Mouse (Mus musculus): ENCODE results near the gene P2ry13. TPM values are rescaled to one million over a fixed set of nuclear protein-coding genes. Genes with fewer than 3 reads are reported as not detected.

The P2ry13 gene
- polyA plus RNA-seq, 1 experiment = 18.4 TPM

GRCm38 (mm10) chr3:59181134-59181533, 29.5 kb downstream of the P2ry13 start:
- Histone ChIP-seq H3K4me3 (ENCODE audit: insufficient read depth, low read length) (no peak overlapping the region), H3K4me1 (ENCODE audit: control insufficient read depth, insufficient read depth, low read length) (no peaks in the 10 kb centered on the region), H3K27ac (ENCODE audit: insufficient read depth, low read length) (no peak overlapping the region)
- TF ChIP-seq POLR2A (IDR thresholded peaks at IDR 0.05; ENCODE audit: extremely low read depth, insufficient read depth, low read length) = no peak
- no peak for TF ChIP-seq CTCF (IDR thresholded peaks at IDR 0.05; ENCODE audit: extremely low read depth, insufficient read depth, low read length)

GRCm38 (mm10) chr3:59176871-59177270, 33.8 kb downstream of the P2ry13 start:
- TF ChIP-seq CTCF (IDR thresholded peaks at IDR 0.05; ENCODE audit: extremely low read depth, insufficient read depth, low read length) (no peak), POLR2A (IDR thresholded peaks at IDR 0.05; ENCODE audit: extremely low read depth, insufficient read depth, low read length) (no peak)
- Histone ChIP-seq H3K4me1 (ENCODE audit: control insufficient read depth, insufficient read depth, low read length) (no peaks in the 10 kb centered on the region), H3K4me3 (ENCODE audit: insufficient read depth, low read length) (no peak overlapping the region), H3K27ac (ENCODE audit: insufficient read depth, low read length) (no peak overlapping the region)

- no peak overlapping the region for H3K4me3 ChIP-seq (ENCODE audit: insufficient read depth, low read length)
- no peak for TF ChIP-seq POLR2A (IDR thresholded peaks at IDR 0.05; ENCODE audit: extremely low read depth, insufficient read depth, low read length)
- peak; percentile 86 for TF ChIP-seq CTCF (IDR thresholded peaks at IDR 0.05; ENCODE audit: extremely low read depth, insufficient read depth, low read length)
- H3K27ac ChIP-seq (ENCODE audit: insufficient read depth, low read length) = no peak overlapping the region
- H3K4me1 ChIP-seq (ENCODE audit: control insufficient read depth, insufficient read depth, low read length) = no peaks in the 10 kb centered on the region
Measured at GRCm38 (mm10) chr3:59175234-59175633, 35.4 kb downstream of the P2ry13 start.

GRCm38 (mm10) chr3:59174426-59175154, 36.1 kb downstream of the P2ry13 start:
- H3K27ac ChIP-seq (ENCODE audit: insufficient read depth, low read length) = no peak overlapping the region
- no peaks in the 10 kb centered on the region for H3K4me1 ChIP-seq (ENCODE audit: control insufficient read depth, insufficient read depth, low read length)
- no peak overlapping the region for H3K4me3 ChIP-seq (ENCODE audit: insufficient read depth, low read length)
- 0 out of 2 replicates have a peak, but pooled peaks have one; percentile 4 for TF ChIP-seq CTCF (IDR thresholded peaks at IDR 0.05; ENCODE audit: extremely low read depth, insufficient read depth, low read length)
- TF ChIP-seq POLR2A (IDR thresholded peaks at IDR 0.05; ENCODE audit: extremely low read depth, insufficient read depth, low read length) = no peak

- Histone ChIP-seq H3K4me1 (ENCODE audit: control insufficient read depth, insufficient read depth, low read length) (no peaks in the 10 kb centered on the region; the same call in 1 of the 2 replicates), H3K27ac (ENCODE audit: insufficient read depth, low read length) (no peak overlapping the region), H3K4me3 (ENCODE audit: insufficient read depth, low read length) (no peak overlapping the region)
- TF ChIP-seq POLR2A (IDR thresholded peaks at IDR 0.05; ENCODE audit: extremely low read depth, insufficient read depth, low read length) (no peak), CTCF (IDR thresholded peaks at IDR 0.05; ENCODE audit: extremely low read depth, insufficient read depth, low read length) (no peak)
Measured at GRCm38 (mm10) chr3:59169921-59170627, 40.6 kb downstream of the P2ry13 start.

- Histone ChIP-seq H3K4me1 (ENCODE audit: control insufficient read depth, insufficient read depth, low read length) (no peaks in the 10 kb centered on the region; the same call in 1 of the 2 replicates), H3K27ac (ENCODE audit: insufficient read depth, low read length) (no peak overlapping the region), H3K4me3 (ENCODE audit: insufficient read depth, low read length) (no peak overlapping the region)
- TF ChIP-seq POLR2A (IDR thresholded peaks at IDR 0.05; ENCODE audit: extremely low read depth, insufficient read depth, low read length) = no peak
- TF ChIP-seq CTCF (IDR thresholded peaks at IDR 0.05; ENCODE audit: extremely low read depth, insufficient read depth, low read length) = no peak
Measured at GRCm38 (mm10) chr3:59169215-59169614, 41.5 kb downstream of the P2ry13 start.

GRCm38 (mm10) chr3:59168476-59168875, 42.2 kb downstream of the P2ry13 start:
- H3K4me1 ChIP-seq (ENCODE audit: control insufficient read depth, insufficient read depth, low read length) = no peaks in the 10 kb centered on the region; the same call in 1 of the 2 replicates
- H3K4me3 ChIP-seq (ENCODE audit: insufficient read depth, low read length) = no peak overlapping the region
- TF ChIP-seq POLR2A (IDR thresholded peaks at IDR 0.05; ENCODE audit: extremely low read depth, insufficient read depth, low read length) (no peak), CTCF (IDR thresholded peaks at IDR 0.05; ENCODE audit: extremely low read depth, insufficient read depth, low read length) (no peak)
- no peak overlapping the region for H3K27ac ChIP-seq (ENCODE audit: insufficient read depth, low read length)

GRCm38 (mm10) chr3:59167417-59168054, 43.1 kb downstream of the P2ry13 start:
- Histone ChIP-seq H3K4me1 (ENCODE audit: control insufficient read depth, insufficient read depth, low read length) (no peaks in the 10 kb centered on the region; the same call in 1 of the 2 replicates), H3K27ac (ENCODE audit: insufficient read depth, low read length) (no peak overlapping the region), H3K4me3 (ENCODE audit: insufficient read depth, low read length) (no peak overlapping the region)
- TF ChIP-seq POLR2A (IDR thresholded peaks at IDR 0.05; ENCODE audit: extremely low read depth, insufficient read depth, low read length) (no peak), CTCF (IDR thresholded peaks at IDR 0.05; ENCODE audit: extremely low read depth, insufficient read depth, low read length) (no peak)

GRCm38 (mm10) chr3:59160465-59160864, 50.2 kb downstream of the P2ry13 start:
- no peak overlapping the region for H3K4me3 ChIP-seq (ENCODE audit: insufficient read depth, low read length)
- TF ChIP-seq CTCF (IDR thresholded peaks at IDR 0.05; ENCODE audit: extremely low read depth, insufficient read depth, low read length) (no peak), POLR2A (IDR thresholded peaks at IDR 0.05; ENCODE audit: extremely low read depth, insufficient read depth, low read length) (no peak)
- no peaks in the 10 kb centered on the region for H3K4me1 ChIP-seq (ENCODE audit: control insufficient read depth, insufficient read depth, low read length)
- no peak overlapping the region for H3K27ac ChIP-seq (ENCODE audit: insufficient read depth, low read length)

Other genes starting within 250 kb of the P2ry13 start
- gene Med12l, start 205.1 kb downstream of the P2ry13 start, polyA plus RNA-seq (2012; rRNA removed) = 11.2 and 11.4 TPM in 2 replicates
- not detected in 2 replicates for gene Gpr171, start 109.1 kb downstream of the P2ry13 start, polyA plus RNA-seq (2012; rRNA removed)
- 3.7 and 4.8 TPM in 2 replicates for gene P2ry14, start 57.3 kb downstream of the P2ry13 start, polyA plus RNA-seq (2012; rRNA removed)
- not detected in 2 replicates for gene Gpr87, start 15.8 kb downstream of the P2ry13 start, polyA plus RNA-seq (2012; rRNA removed)
- gene P2ry12, start 52.0 kb upstream of the P2ry13 start, polyA plus RNA-seq (2012; rRNA removed) = 91.0 and 91.9 TPM in 2 replicates
- 0.66 and 0.71 TPM in 2 replicates for gene Igsf10, start 133.5 kb upstream of the P2ry13 start, polyA plus RNA-seq (2012; rRNA removed)